Mouse (Mus musculus) midbrain, embryonic 16.5 days (tissue): Measurements from ENCODE around the gene Gse1. TPM values are rescaled to one million over a fixed set of nuclear protein-coding genes. Genes with fewer than 3 reads are reported as not detected.

Experiments
- ATAC-seq: fragments of 200-750 bp; cut with Nextera tagmentation; 2 replicates; pipeline ENCODE4 v1.8.0; 2017; ENCODE audit warnings: moderate TSS enrichment
- H3K27ac ChIP-seq: fragments of 300-500 bp; sonication (generic); 2 replicates; pipeline ENCODE4 v1.5.1; 2014; ENCODE audit warnings: mild to moderate bottlenecking, low read length, mixed read lengths
- H3K27me3 ChIP-seq: fragments of 300-500 bp; sonication (generic); 2 replicates; pipeline ENCODE4 v1.6.1; 2014; ENCODE audit warnings: low read depth, low read length, mixed read lengths; ENCODE audit not compliant: control insufficient read depth, insufficient read depth
- H3K36me3 ChIP-seq: fragments of 300-500 bp; sonication (generic); 2 replicates; pipeline ENCODE4 v1.6.1; 2014; ENCODE audit warnings: mild to moderate bottlenecking, low read length, moderate library complexity, mixed read lengths; ENCODE audit not compliant: control insufficient read depth, insufficient read depth
- H3K4me1 ChIP-seq: fragments of 300-500 bp; sonication (generic); 2 replicates; pipeline ENCODE4 v1.6.1; 2014; ENCODE audit warnings: mild to moderate bottlenecking, low read length, mixed read lengths; ENCODE audit not compliant: control insufficient read depth, insufficient read depth
- H3K4me2 ChIP-seq: fragments of 300-500 bp; sonication (generic); 2 replicates; pipeline ENCODE4 v1.6.1; 2014; ENCODE audit warnings: mild to moderate bottlenecking, low read length, mixed read lengths
- H3K4me3 ChIP-seq: fragments of 300-500 bp; sonication (generic); 2 replicates; pipeline ENCODE4 v1.5.1; 2014; ENCODE audit warnings: low read depth, mild to moderate bottlenecking, low read length, moderate library complexity, mixed read lengths
- H3K9ac ChIP-seq: fragments of 300-500 bp; sonication (generic); 2 replicates; pipeline ENCODE4 v1.6.1; 2014; ENCODE audit warnings: low read depth, low read length, mixed read lengths
- H3K9me3 ChIP-seq: fragments of 300-500 bp; sonication (generic); replicated peaks from 2 replicates; pipeline ENCODE4 v1.6.1; 2014; ENCODE audit warnings: mild to moderate bottlenecking, low read length, mixed read lengths; ENCODE audit not compliant: control insufficient read depth, poor library complexity, severe bottlenecking
- WGBS: fragments of 180-500 bp; shearing (Covaris S2); extraction: QIAGEN DNeasy Blood & Tissue Kit; methylation state at CpG from one replicate; pipeline ENCODE4 v1.1.7; 2014; 5-methylcytosine and 5-hydroxymethylcytosine counted together
- polyA plus RNA-seq: library from polyadenylated mRNA; unstranded; fragments of >200 nt; fragmentation: Nextera tagmentation; extraction: Ambion mirVana; gene quantifications from 2 replicates; pipeline ENCODE4 v1.2.1, GENCODE M21; 2015

Gene Gse1
- polyA plus RNA-seq, 1 experiment from 2014 or later, result 13.3 TPM

GRCm38 (mm10) chr8:120259206-120259605 lies 30.9 kb downstream of the Gse1 start:
- peaks cover 3% of the 10 kb centered on the region; the same call in 1 of the 2 replicates for H3K27me3 ChIP-seq
- peaks cover 11% of the 10 kb centered on the region for H3K4me1 ChIP-seq
- no peak overlapping the region for H3K4me2 ChIP-seq
- H3K9me3 ChIP-seq, result no peaks in the 10 kb centered on the region
- ATAC-seq, result no peak
- 90% methylated on average over 13 of the region's 13 CpGs for WGBS
- no peak overlapping the region for H3K27ac ChIP-seq
- H3K4me3 ChIP-seq, result no peak overlapping the region
- H3K9ac ChIP-seq, result no peak overlapping the region
- no peaks in the 10 kb centered on the region for H3K36me3 ChIP-seq

DNA sequence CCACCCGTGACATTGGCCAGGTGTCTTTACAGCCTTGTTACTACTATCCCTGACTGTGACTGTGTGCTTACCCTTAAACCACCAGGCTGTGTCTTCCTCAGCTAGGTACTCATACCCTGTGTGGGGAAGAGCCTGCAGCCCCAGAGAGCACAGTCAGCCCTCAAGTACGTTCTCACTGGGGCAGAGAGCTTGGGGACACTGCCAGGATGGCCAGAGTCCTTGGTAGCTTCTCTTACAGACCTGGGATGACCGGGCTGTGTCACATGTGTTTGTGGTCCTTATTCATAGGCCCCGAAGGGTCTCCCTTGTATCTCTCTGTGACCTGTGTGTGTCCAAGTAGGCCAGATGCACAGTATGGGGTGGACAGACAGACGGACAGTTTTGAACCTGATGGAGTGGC lies 32.4 kb downstream of the Gse1 start:
- Histone ChIP-seq H3K4me2 (no peak overlapping the region), H3K27me3 (peaks cover 3% of the 10 kb centered on the region; the same call in 1 of the 2 replicates), H3K27ac (no peak overlapping the region), H3K9me3 (no peaks in the 10 kb centered on the region), H3K9ac (no peak overlapping the region), H3K4me3 (no peak overlapping the region), H3K36me3 (no peaks in the 10 kb centered on the region), H3K4me1 (peaks cover 22% of the 10 kb centered on the region)
- ATAC-seq, result no peak
- 82% methylated on average over 5 of the region's 5 CpGs for WGBS

DNA sequence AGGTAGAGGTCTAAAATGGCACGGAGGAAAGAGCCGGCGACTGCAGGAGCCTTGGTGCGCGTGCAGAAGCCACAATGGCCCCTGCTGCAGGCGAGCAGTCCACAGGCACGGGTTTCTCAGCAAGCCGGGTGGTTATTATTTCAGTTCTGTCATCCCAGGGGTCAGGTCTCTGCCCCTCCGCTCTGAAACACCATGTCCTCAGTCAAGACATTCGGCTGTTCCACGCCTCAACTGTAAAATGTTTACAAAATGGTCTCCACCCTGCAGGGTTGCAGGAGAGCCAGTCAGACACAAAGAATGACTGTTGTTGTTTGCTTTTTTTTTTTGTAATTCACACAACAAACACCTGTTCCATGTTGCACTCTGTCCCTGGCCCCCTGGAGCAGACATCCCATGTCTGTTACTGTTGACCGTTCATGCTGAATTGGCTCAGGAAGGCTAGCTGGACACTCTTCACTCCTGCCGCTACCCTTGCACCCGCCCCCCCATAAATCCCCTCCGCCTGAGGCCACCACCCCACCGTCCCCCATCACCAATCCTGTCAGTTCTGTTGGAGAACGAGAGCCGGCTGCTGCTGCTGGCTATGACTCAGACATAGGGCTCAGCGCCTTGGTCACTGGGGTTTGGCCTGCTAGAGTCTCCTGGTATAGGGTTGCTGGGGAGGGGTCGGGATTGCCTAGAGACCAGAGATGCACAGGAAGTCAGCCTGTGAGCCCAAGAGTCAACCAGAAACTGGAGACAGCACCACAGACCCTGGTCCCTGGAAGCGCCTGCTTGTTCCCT lies 33.3 kb downstream of the Gse1 start:
- 37% methylated on average over 21 of the region's 21 CpGs for WGBS
- H3K27me3 ChIP-seq, result peaks cover 3% of the 10 kb centered on the region; the same call in 1 of the 2 replicates
- H3K4me2 ChIP-seq, result peak overlapping the region; percentile 13; the same call in 1 of the 2 replicates
- peaks cover 25% of the 10 kb centered on the region for H3K4me1 ChIP-seq
- H3K9ac ChIP-seq, result 0 out of 2 replicates have a peak overlapping the region, but pooled peaks have one; percentile 12
- H3K9me3 ChIP-seq, result no peaks in the 10 kb centered on the region
- ATAC-seq, result no peak
- no peak overlapping the region for H3K4me3 ChIP-seq
- H3K36me3 ChIP-seq, result no peaks in the 10 kb centered on the region
- no peak overlapping the region for H3K27ac ChIP-seq

- no peak for ATAC-seq
- H3K36me3 ChIP-seq, result no peaks in the 10 kb centered on the region
- no peak overlapping the region for H3K4me3 ChIP-seq
- peaks cover 28% of the 10 kb centered on the region for H3K4me1 ChIP-seq
- WGBS, result 91% methylated on average over 5 of the region's 5 CpGs
- no peaks in the 10 kb centered on the region for H3K9me3 ChIP-seq
- H3K4me2 ChIP-seq, result no peak overlapping the region
- no peak overlapping the region for H3K27ac ChIP-seq
- H3K27me3 ChIP-seq, result peaks cover 3% of the 10 kb centered on the region; the same call in 1 of the 2 replicates
- H3K9ac ChIP-seq, result no peak overlapping the region
Measured at GRCm38 (mm10) chr8:120263879-120264278, 35.6 kb downstream of the Gse1 start.

GRCm38 (mm10) chr8:120264388-120264943 lies 36.2 kb downstream of the Gse1 start:
- H3K4me1 ChIP-seq, result peaks cover 28% of the 10 kb centered on the region
- H3K36me3 ChIP-seq, result no peaks in the 10 kb centered on the region
- H3K9me3 ChIP-seq, result no peaks in the 10 kb centered on the region
- peak overlapping the region; percentile 27 for H3K4me2 ChIP-seq
- WGBS, result 35% methylated on average over 13 of the region's 13 CpGs
- H3K4me3 ChIP-seq, result no peak overlapping the region
- H3K27me3 ChIP-seq, result peaks cover 3% of the 10 kb centered on the region; the same call in 1 of the 2 replicates
- H3K9ac ChIP-seq, result 0 out of 2 replicates have a peak overlapping the region, but pooled peaks have one; percentile 8
- H3K27ac ChIP-seq, result peak overlapping the region; percentile 35
- 0 out of 2 replicates have a peak, but pooled peaks have one; percentile 15 for ATAC-seq

- Histone ChIP-seq H3K4me1 (peaks cover 28% of the 10 kb centered on the region), H3K36me3 (no peaks in the 10 kb centered on the region), H3K9me3 (no peaks in the 10 kb centered on the region), H3K4me2 (peak overlapping the region; percentile 27), H3K27me3 (peaks cover 3% of the 10 kb centered on the region; the same call in 1 of the 2 replicates), H3K4me3 (no peak overlapping the region), H3K9ac (0 out of 2 replicates have a peak overlapping the region, but pooled peaks have one; percentile 8), H3K27ac (peak overlapping the region; percentile 35)
- 4% methylated on average over 16 of the region's 16 CpGs for WGBS
- ATAC-seq, result peak; percentile 63
Measured at GRCm38 (mm10) chr8:120264944-120265453, 36.7 kb downstream of the Gse1 start.

DNA sequence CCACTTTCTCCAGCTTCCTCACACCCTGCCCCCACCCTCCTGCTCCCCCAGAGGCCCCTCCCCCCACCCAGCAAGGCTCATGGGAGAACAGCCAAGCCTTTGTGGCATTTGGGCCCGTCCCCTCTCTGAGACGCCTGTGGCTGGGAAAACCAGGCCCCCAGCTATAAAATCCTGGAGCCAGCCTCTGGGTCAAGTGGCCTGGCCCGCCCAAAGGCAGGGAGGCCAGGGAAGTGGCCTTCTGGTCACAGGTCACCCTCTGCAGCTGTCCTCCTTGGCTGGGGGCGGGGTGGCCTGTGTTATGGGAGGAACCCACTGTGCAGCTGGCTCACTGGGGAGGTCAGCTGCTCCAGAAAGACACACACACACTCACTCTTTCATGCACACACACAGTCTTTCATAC lies 37.2 kb downstream of the Gse1 start:
- no peak overlapping the region for H3K4me2 ChIP-seq
- 28% methylated on average over 4 of the region's 4 CpGs for WGBS
- H3K27me3 ChIP-seq, result peaks cover 3% of the 10 kb centered on the region; the same call in 1 of the 2 replicates
- peaks cover 30% of the 10 kb centered on the region for H3K4me1 ChIP-seq
- H3K9ac ChIP-seq, result no peak overlapping the region
- no peak overlapping the region for H3K4me3 ChIP-seq
- ATAC-seq, result 0 out of 2 replicates have a peak, but pooled peaks have one; percentile 27
- H3K27ac ChIP-seq, result peak overlapping the region; percentile 67
- H3K9me3 ChIP-seq, result no peaks in the 10 kb centered on the region
- no peaks in the 10 kb centered on the region for H3K36me3 ChIP-seq

DNA sequence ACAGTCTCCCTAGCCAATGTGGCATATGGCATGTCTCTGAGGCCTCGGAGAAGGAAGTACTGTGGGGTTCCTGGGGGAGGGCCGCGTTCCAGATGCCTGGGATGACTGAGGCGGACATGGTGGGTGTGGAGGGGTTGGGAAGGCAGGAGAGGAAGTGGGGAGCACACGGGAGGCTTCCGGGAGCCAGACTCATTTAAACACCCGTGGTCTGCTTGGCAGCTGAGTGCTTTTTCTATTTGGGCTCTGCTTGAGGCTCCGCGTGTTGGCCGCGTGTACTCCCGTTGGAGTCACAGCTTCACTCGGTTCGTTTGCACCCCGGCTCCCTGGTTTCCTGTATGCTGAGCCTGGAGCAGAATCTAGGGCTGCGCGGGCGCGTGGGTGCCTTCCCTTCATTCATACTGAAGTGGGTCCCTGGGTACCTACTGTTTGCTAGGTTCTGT lies 40.3 kb downstream of the Gse1 start:
- no peak overlapping the region for H3K4me3 ChIP-seq
- peaks cover 23% of the 10 kb centered on the region for H3K4me1 ChIP-seq
- ATAC-seq, result no peak
- H3K9ac ChIP-seq, result no peak overlapping the region
- no peaks in the 10 kb centered on the region for H3K27me3 ChIP-seq
- WGBS, result 63% methylated on average over 19 of the region's 19 CpGs
- 0 out of 2 replicates have a peak overlapping the region, but pooled peaks have one; percentile 28 for H3K27ac ChIP-seq
- no peaks in the 10 kb centered on the region for H3K9me3 ChIP-seq
- no peak overlapping the region for H3K4me2 ChIP-seq
- H3K36me3 ChIP-seq, result no peaks in the 10 kb centered on the region
